Mouse (Mus musculus): ENCODE measurements around the gene Kcnn1. TPM values are rescaled to one million over a fixed set of nuclear protein-coding genes. Genes with fewer than 3 reads are reported as not detected.
"Not testable (repeated sequence)": the region's sequence is repeated elsewhere in the genome, so short reads cannot be mapped to it uniquely, and the experiment has no call there.

The Kcnn1 gene
- total RNA-seq, 2 experiments from 2014 or later = 3.7 to 3.8 TPM

DNA sequence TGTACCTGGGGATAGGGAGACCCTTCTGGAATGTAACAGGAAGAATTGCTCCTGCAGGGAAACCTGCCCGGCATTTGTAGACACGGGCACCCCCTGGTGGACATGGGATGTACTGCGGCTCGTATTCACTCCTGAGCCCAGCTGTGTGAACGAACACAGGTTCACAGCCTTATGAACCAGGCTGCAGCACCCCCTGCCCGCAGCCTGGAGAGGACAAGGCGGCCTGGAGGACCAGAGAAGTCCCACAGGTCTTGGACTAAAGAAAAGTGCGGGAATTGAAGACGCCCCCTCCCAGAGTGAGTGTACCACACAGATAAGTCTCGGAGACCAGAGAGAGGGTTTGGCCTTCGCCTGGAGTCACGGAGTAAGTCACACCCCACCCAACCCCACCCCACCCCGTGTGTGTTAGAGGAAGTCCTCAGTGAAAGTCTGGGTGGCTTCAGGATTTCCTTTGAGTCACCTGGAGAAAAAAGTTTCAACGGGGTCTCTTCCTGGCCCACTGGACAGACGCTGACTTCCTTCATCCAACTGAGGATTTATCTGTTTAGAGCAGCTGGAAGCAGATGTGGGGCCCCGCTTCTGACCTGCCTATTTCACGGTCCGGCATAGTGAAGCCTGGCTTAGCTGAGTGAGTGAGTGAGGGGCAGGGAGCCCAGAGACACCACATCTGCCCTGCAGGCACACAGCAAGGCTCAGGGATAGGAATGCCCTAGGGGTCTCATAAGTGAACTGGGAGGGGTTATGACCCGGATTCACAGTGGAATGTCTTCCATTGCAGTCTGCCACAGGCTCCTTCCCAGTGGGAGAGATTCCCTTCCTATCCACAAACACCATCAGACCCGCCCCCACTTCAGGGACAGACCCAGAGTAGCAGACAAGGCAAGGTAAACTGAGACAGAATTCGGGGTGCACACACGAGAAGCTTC is 21.6 kb downstream of the Kcnn1 start:
- DNase-seq = peak; percentile 93

DNA sequence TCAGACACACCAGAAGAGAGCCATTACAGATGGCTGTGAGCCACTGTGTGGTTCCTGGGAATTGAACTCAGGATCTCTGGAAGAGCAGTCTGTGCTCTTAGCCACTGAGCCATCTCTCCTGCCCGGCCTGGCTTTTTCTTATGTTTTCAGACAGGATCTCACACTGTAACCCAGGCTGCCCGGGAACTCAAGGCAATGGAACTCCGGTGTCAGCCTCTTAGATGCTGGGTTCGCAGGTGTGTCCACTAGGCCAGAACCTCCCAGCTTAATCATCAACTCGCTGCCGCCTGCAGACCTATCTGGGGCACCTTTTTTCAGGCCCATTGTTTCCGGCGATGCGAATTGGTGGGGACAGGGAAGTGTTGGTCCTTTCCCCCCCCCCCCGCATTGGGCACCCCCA is 22.5 kb downstream of the Kcnn1 start:
- DNase-seq = no peak

DNA sequence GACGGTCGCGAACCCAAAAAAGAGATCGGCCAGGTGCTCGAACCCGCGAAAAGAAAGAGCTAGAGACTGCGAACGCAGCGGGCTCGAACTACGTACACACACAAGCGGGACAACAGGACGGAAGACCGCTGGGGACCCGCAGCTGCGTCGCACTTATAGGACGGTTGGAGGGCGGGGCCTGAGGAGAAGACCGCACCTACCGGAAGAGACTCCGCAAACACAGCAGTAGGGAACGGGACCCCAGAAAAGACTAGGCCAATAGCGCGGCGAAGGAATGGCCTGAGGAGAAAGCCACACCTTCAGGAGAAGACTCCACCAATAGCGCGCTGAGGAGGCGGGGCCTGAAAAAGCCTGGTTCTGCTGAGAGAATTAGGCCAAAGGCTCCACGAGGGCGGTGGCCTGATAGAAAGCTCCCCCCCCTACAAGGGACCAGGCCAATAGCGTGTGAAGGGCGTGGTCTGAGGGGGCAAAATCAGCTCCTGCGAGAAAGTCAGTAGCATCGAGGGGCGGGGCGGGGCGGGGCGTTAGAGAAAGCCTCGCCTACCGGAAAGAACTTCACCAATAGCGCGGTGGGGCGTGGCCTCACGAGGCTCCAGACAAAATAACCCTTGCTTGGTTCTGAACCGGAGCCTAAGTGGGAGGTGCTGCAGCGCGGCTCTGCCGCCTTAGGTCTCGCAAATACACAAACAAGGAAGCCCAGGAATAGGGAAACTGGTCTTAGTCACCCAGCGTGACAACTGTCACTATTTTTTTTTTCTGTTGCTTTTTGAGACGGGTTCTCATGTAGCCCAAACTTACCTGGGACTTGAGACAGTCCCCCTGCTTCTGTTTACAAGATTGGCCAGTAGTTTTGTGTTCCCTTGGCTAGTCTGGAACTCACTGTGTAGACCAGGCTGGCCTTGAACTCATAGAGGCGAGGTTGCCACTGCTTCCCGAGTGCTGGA is 23.4 kb downstream of the Kcnn1 start, which contains the start of gene Arrdc2:
TSS of gene Arrdc2 (minus strand) at position 313 of the 944 bp plus-strand sequence.
- DNase-seq = peak; percentile 93

DNA sequence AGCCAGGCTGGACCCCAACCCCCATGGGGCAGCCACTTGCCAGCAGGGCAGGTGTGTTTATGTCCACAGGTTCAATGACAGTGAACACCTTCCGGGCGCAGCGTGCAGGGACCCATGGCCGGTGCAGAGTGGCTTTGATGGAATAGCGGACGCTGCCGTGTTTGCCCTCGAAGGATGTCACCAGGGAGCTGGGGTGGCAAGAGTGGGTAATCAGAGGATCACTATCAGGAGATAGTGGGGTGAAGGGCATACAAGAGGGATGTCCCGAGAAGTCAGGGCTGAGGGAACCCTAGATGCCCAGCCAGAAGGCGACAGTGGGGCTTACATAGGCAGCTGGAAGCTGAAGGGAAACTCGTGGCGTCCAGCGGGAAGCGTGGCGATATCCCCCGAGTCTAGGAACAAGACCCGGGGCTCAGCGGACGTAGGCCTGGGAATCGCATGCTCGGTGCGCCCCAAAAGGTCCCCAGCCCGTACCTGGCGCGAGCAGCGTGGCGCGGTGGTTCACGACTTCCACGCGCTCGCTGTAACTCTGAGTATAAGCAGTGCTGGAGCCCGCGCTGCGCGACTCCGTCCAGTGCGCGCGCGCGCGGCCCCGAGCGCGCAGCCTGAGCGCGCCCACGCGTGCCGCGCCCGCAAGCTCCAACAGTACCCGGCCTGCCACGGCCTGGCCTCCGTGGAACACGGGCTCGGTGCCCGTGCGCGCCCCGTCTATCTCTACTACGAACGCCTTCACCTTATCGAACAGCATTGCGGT is 24.2 kb downstream of the Kcnn1 start:
- DNase-seq = no peak

DNA sequence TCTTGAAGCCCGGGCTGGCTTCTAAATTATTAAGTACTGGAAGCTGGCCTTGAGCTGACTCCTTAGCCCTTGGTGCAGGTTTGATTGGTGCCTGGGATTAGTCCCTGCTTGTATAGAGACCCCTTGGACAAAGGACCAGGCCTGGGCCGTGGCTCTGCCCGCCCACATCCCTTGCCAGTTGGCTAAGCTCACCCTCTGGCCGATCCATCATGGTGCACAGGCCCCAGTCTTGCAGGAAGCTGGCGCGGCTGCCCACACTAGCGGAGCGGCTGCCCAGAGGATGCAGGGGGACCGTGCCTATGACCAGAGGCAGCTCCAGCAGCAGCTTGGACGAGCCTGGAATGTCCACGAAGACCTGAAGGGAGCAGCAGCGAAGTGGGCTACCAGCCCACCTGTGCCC is 26.4 kb downstream of the Kcnn1 start:
- no peak for DNase-seq

DNA sequence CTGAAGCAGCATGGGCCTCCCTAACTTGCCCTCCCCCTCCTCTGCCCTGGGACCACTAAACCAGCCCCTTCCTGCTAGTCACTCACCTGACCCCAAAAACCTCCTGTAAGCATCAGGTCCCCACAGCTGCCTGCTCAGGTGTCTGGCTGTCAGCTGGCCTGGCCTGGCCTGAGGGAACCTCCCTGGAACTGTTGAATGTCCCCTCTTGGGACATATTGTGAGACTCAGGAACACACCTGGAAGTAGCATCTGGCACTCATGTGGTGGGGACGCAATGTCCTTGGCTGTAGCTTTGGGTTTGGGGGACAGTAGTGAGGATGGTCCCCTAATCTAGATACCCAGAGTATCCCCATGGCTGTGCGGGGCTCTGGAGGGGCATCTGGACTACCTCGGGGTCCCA is 29.0 kb downstream of the Kcnn1 start:
- DNase-seq = no peak

DNA sequence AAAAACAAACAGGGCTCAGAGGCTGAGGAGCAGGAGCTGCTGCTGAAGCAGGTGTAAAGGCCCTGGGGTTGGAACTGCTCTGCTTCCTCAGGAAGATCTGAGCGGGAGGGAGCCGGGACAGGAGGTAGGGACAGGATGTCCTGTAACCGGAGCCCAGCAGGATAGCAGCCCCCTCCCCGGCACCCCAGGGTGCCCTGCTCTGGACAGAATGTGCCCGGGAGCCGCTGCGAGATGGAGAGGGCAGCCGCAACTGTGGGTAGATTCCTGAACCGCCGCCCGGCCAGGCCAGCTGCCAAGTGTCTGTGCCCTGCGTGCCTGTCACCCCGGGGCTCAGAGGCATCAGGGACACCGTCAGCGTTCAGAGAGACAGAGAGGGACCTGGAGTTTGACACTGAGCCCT is 29.5 kb downstream of the Kcnn1 start:
- DNase-seq = peak; percentile 87

DNA sequence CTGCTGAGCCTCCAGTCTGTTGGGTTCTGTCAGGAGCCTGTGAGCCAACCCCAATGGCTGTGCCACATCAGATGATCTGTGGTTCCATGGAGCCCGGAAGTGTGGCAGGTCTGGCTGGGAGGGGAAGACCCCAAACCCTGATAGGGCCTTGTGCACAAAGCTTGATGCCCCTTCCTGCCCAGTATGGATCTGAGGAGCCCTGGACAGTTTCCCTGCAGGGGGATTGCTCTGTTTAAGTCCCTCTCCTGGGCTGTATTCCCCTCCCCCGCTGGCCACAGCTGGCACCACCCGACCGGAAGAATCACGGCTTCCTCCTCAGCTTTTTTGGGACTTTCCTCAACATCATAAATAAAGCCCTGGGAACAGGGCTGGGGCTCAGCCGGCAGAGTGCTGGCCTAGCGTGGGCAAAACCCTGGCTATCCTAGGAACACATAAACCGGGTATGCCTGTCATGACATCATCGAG is 30.0 kb downstream of the Kcnn1 start:
- DNase-seq = no peak

DNA sequence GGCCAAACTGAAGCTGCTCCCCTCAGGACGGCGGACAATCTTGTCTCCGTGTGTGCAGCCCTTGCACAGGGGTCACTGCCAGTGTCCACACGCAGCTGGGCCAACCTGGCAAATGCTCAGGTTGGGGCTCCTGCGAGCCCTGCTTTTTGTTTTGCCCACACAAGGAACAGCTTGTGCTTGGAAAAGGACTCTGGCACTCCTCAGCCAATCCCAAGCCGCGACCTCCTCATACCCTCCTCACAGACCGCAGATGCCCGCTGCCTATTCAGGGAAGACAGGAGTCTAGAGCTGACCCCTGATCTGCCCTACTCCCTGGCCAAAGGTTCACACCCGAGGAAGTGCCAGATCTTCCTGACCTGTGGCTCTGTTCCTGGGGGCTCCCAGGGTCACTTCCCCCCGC is 30.7 kb downstream of the Kcnn1 start:
- DNase-seq = no peak

DNA sequence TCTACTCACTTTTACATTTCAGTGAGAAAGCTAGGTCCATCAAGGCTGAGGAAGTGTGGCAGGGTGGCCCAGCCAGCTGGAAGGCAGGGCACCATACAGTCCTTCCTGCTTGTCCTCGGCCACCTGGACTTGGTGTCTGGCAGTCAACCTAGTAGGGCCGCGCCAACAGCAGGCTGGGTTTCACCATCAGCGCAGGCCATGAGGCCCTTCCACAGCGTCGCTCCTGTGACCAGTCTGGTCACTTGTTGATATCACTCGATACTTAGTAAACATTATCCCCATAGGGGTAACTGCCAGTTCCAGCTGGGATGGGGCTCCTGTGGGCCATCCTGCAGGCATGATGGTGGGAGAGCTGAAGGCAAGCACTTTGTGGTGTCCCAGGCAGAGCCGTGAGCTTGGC is 31.5 kb downstream of the Kcnn1 start:
- DNase-seq = no peak

DNA sequence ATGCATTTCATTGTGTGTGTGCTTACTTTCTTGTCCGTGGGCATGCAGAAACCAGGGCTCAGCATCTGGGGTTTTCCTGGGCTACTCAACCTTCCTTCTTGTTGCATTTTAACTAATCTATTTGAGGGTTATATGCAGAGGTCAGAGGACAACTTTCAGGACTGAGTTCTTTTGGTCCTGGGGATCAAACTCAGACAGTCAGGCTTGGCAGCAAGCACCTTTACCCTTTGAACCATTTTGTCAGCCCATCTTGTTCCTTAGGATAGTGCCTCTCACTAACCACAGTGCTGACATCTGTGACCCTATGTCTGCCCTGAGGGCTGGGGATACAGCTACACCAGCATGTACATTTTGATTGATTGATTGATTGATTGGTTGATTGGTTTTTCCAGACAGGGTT is 35.3 kb downstream of the Kcnn1 start:
- DNase-seq = no peak

DNA sequence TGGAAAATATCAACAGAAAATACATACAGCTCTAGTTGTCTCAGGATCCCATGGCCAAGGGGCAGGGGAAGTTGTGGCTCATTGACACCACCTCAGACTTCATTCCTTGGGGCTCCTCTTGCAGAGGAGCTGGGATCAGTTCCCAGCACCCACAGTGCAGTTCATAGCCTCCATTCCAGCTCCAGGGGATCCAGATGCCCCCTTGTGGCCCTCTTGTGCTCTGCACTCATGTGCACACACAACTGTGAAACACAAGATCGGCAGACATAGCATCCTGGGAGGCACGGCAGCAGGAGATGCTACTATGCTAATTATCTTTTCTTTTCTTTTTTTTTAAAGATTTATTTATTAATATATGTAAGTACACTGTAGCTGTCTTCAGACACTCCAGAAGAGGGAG is 36.0 kb downstream of the Kcnn1 start:
- DNase-seq = no peak

DNA sequence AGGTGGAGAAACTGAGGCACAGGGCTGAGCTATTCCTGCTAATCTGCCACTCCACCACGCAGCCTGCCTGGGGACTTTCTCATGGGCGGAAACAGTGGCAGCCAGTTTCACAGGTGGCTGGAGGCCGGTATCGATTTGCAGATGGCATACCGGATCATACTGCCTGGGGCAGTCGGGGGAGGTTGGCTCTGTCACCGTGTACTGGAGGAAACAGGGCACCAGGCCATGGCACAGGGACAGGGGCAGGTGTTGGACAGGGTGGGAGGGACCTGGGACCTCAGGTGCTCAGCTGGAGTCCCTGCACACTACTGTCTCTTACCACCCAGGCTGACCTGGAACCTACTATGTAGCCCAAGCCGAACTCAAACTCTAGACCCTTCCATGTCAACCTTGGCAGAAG is 37.2 kb downstream of the Kcnn1 start:
- DNase-seq = no peak

DNA sequence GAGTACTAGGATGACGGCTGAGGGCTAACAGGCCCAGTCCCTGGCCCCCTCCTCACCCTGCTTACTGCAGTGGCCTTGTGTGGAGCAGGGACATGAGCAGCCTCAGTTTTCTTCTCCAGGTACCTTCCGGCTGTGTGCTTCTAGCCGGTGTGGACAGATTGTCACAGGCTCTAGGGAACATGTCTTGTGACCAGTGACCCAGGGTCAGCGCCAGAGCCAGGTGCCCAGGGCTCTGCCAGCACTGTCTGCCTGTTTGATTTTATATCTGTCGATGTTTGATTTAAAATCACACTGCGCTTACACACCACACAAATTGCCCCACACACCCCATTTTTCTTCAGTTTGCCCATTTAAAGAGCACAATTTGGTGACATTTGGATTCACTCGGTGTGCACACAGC is 39.3 kb downstream of the Kcnn1 start:
- no peak for DNase-seq

DNA sequence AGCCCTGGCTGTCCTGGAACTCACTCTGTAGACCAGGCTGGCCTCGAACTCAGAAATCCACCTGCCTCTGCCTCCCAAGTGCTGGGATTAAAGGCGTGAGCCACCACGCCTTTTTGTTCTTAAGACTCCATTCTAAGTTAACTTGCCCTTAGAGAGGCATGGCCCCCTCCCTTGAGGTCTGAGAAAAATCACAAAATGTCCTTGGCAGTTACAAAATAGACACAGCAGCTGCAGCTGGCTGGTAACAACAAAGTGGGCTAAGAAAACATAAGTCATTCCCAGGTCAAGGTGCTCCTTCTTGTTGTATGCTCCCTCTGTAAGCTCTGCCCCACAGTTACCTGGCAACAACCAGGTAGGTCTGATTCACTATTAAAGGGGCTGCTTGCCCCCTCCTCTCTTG is 40.5 kb downstream of the Kcnn1 start:
- DNase-seq = not testable (repeated sequence)

DNA sequence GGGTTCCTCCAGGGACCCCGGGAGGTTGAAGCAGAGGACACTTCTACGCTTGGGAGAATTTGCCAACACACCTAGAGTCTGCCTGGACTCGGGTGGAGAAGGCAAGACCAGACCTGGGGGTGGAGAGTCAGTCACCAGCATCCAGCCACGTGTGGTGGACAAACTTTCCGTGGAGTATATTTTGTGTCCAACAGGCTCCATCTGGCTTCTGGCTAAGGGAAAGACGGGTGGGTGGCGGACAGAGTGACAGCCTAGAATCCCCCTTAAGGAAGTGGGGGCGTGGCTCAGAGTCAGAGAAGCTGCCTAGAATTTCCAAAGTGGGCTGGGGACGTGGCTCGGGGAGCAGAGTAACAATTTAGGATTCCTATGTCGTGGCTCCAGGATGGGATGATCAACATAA is 41.1 kb downstream of the Kcnn1 start:
- no peak for DNase-seq

DNA sequence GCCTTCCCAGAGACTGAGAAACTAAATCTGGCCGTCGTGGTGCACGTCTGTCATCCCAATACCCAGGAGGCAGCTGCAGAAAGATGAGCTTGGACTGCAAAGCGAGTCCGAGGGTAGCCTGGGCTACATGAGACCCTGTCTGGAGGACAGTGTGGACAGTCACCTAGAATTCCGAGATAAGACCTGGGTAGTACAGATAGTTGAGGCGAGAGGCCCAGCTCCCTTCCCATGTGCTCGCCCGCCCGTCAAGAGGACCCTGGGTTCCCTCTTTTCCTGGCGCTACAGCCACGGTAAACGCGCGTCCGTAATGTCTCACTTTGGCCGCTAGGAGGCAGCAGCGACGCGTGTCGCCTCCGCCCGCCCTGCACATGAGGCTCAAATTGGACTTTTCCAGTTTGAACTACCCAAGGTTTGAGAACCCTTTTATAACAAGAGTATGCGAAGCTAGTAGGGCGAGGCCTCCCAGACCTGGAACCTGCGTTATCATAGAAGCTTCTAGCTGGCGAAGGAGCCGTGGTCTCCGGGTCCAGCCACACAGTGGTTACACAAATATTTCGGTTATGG is 41.6 kb downstream of the Kcnn1 start:
- DNase-seq = peak; percentile 77

DNA sequence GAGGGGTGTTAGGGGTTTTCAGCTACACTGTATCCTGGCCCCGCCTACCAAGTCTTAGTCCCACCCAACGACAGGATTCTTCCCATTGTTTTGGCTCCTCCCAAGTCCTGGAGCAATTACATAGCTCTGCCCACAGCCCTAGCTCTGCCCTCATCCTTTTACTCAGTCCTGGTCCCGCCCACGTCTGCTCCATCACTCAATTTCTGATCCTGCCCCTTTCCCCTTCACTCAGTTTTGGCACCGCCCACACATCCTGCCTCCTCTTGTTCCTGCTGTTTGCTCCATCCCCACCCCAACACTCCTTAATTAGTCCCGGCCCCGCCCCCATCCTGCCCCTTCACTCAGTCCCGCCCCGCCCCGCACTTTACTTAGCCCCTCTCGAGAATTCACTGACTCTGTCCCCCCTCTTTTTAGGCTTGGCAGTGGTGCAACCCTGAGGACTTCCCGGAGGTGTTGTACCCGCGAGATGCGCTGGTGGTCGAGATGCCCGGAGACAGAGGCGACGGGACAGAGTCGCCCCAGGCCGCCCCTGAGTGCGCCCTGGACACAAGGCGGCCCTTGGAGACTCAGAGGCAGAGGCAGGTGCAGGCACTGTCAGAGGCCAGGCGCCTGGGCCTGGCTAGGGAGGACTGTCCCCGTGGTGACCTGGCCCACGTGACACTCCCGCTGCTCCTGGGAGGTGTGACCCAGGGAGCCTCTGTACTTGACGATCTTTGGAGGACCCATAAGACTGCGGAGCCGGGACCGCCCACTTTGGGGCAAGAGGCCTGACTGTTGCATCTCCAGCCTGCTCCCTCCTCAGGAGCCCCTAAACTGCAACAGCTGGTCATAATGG is 42.7 kb downstream of the Kcnn1 start:
- no peak for DNase-seq

DNA sequence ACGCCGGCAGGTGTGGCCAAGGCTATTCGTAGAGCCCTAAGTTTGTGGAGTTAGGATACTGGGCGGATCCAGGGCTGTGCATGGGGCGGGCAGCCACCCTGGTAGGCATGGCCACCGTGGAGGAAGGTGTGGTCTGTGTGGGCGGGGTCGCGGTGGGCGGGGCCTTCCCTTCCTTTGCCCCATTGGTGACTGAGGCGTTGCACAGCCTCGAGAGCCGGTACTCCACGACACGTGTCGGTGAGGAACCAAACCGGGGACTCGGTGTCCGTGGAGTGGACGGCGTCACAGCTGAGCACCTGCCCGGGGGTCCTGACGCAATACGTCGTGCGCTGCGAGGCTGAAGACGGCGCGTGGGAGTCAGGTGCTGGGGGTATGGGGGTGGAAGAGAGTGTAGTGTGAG is 46.4 kb downstream of the Kcnn1 start:
- DNase-seq = no peak

DNA sequence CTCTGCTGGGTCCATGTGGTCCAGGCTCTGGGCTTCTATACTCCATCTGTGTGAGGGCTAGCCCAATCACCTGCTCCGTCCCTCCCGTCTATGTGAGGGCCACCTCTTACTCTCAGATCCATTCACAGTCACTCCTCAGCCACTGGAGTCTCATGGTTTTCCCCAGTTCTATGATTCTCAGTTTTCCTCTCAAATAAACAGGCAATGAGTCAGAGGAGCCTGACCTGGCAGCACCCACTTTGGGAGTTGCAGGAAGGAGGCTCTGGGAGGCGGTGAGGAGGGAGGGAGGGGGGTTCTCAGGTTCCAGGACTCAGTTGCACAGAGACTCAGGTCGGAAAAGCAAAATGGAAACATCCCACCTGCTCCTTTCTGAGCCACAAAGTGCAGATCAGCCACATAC is 50.2 kb downstream of the Kcnn1 start:
- DNase-seq = no peak

DNA sequence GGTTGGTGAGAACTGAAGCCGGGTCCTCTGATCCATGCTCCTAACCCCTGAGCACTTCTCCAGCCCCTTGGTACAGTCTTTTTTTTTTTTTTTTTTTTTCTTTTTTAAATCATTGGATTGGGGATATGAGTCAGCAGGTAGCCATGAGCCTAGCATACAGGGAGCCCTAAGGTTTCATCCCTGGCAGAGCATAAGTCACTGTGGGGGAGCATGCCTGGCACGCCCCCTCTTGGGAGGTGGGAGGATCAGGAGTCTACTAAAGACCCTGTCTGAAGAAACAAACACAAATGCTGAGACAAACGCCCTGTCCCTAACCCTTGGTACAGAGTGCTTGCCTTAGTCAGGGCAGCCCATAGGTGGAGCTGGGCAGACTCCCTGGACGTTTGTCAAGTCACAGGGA is 51.0 kb downstream of the Kcnn1 start:
- DNase-seq = no peak

All from gastrocnemius, postnatal 10 days (tissue).